Mouse (Mus musculus) c-Kit-positive CD71-positive TER-119-negative erythroid progenitor cells, embryonic 14.5 days (primary cell): ENCODE measurements around the gene Qpct.
A peak's percentile ranks its signal among the peaks of the same experiment; 100 is the strongest.
"Not testable (repeated sequence)": the region's sequence is repeated elsewhere in the genome, so short reads cannot be mapped to it uniquely, and the experiment has no call there.

Experiments
- DNase-seq: peaks from one replicate; pipeline ENCODE4 v3.0.0-alpha.2; 2013; ENCODE audit warnings: low read depth

The Qpct gene

GRCm38 (mm10) chr17:79071951-79072350 is 20.2 kb downstream of the Qpct start:
- DNase-seq = no peak

DNA sequence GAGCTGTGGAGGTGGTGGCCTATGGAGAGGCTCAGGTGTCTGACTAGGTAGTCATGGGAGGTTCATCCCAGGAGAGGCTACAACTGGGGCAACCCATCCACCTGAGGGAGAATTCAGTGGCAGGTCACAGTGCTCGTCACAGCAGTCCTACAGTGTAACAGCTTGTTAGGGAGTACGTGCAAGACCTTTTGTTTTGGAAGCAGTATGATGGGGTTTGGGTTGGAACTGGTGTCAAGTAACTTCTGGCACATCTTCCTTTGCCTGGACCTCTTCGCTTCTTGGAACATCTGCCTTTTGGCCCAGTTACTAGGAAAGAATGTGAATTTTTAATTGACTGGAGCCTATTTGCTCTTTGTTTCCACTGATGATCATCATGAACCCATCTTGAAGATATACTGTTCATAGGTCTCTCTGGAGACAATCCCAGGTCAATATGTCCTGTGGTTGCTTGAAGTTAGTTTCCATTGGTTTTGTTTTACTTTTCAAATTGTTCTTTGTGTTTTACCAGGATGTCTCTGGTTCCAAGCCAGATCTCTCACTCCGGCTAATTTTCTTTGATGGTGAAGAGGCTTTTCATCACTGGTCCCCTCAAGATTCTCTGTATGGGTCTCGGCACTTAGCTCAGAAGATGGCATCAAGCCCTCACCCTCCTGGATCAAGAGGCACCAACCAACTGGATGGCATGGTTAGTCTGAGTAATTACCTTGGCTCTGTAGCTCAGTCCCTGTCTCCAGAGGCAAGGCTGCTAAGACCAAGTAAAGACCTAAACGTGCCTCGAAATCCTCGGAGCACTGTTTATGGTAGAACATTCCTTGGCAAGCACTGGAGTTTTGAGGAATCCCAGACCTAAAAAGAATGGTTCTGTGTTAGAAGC is 25.5 kb downstream of the Qpct start:
- DNase-seq = no peak

DNA sequence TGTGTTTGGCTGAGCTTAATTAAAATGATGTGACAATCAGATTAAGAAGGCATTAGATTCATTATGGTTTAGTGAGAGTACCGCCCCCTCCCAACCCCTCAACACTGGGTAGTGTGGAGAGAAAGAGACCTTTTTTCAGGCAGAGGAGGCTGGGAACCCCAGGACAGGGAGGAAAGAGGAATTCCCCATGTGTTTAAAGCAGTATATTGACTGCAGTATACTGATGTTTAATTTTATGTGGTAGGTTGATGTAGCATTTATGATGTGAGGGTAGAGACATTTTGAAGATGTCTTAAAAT is 26.1 kb downstream of the Qpct start:
- no peak for DNase-seq

DNA sequence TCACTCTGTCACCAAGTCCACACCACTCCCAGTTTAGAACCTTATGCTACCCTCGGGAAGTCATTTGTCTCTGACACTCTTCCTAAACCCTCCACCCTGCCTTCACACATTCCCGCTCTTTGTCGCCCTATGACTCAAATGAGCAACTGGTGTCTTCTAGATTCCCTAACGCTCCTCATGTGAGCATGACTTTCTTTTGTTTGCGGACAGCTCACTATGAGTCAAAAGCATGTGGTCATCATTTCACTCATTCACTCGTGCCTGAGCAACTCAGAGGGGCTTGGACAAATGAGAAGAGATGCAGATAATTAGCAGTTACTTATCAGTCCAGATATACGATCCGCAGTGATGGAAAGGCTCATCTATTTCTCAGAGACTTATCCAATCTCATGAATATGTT is 26.5 kb downstream of the Qpct start:
- no peak for DNase-seq

DNA sequence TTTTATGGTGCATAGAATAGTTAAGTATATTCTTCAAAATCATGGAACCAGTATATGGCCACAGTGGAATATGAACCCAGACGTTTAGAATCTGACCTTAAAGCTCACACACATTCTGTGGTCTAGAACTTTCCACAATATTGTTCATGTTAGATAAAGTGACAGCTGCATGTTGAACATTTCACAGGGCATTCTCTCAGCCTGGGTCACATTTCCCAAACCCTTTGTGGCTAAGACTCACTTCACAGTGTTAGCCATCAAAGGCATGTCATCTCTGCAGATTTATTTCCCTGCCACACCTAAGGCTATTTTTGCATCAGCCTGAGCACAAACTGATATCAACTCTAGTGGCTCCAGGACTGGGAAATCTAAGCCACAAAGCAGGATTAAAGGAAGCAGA is 40.0 kb downstream of the Qpct start:
- no peak for DNase-seq

GRCm38 (mm10) chr17:79093286-79093975 is 41.7 kb downstream of the Qpct start:
- DNase-seq = no peak

DNA sequence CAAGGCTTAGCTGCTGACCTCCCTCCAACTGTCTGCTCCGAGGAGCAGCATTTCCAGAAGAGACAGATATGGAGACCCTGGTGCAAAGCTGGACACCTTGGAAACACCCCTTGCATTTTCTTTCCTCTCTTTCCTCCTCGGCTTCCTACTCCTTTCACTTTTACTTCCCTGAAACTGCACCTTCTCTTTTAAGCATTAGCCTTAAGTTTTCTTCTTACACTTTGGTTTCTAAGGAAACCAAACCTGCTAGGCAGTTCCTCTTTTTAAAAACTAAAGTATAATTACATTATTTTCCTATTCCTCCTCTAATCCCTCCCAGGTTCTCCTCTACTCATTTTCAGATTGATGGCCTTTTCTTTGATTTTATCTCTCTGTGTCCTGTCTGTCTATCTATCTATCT is 43.9 kb downstream of the Qpct start:
- no peak for DNase-seq

DNA sequence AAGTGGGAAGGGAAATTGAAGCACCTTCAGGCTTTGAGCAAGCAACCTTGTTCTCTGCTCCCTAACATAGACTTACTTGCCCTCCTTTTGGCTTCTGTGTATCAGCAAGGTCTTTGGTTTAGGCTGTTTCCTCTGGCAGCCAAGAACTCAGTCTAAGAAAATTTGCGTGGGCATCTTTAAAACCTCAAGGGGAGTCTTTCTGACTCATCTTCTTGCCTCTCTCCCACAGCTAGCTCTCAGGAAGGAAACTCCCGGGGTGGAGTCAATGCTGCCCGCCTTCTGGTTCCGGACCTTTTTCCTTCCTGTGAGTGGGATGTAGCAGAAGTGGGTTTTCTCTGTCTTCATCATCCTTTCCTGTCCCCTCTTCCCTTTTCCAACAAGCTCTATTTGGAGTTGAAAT is 48.2 kb downstream of the Qpct start:
- no peak for DNase-seq

GRCm38 (mm10) chr17:79108238-79108637 is 56.5 kb downstream of the Qpct start:
- no peak for DNase-seq

DNA sequence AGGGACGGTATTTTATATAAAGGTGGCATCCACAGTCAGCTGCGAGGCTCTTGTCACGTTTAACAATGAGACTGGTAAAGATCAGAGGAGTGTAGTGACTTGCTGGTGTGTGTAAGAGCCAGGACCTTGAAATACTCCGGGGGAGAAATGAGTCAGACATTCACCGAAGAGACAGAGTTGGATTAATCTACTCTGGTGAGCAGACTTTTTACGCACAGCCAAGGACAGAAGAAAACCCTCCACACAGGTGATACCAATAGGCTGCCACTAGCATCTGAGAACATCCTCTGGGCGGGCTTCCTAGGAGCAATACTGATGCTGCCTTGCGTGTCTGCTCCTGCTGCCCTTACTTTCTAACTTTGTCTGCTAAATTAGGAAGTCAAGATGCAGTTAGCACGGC is 57.9 kb downstream of the Qpct start:
- DNase-seq = no peak

DNA sequence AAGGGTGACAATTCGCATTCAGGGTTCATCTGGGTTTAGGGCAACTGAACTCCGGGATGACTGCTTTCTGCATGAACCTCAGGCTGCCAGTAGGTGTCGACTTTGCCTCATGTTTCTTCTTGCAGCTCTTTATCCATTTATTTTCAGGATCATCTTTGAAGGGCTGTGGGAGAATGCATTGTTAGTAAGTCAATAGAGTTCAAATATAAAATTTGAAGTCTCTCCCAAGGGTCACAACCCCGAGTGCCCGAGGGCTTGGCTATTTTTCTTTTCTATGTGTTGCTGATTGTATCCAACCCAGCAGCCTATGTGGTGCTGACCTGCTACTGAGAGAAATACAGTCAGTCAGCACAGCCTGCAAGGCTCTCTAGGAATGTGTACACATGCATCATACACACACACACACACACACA is 59.2 kb downstream of the Qpct start:
- peak; percentile 10 for DNase-seq

- DNase-seq = not testable (repeated sequence)
Observed at GRCm38 (mm10) chr17:79115248-79115647, 63.5 kb downstream of the Qpct start.

- no peak for DNase-seq
Observed at GRCm38 (mm10) chr17:79119066-79119465, 67.4 kb downstream of the Qpct start.

- no peak for DNase-seq
Observed at GRCm38 (mm10) chr17:79120269-79120668, 68.6 kb downstream of the Qpct start.

DNA sequence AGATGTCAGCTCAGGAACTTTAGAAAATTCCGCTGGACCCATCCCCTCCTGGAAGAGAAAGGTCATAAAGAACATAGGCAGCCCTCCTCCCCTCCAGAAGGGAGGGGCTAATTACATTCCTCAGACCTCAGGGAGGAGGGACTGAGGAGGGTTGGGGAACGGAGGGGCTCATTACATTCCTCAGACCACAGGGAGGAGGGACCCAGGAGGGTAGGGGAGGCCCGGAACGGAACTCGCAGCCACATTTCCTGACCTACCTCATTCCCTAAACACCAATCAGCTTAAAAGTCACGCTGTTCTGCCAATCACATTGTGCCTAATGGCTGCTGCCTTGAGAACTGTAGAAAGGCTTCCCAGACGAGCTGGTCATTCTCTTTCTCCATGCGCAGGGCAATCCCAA is 82.0 kb downstream of the Qpct start:
- DNase-seq = no peak

GRCm38 (mm10) chr17:79135826-79136225 is 84.1 kb downstream of the Qpct start:
- DNase-seq = no peak

DNA sequence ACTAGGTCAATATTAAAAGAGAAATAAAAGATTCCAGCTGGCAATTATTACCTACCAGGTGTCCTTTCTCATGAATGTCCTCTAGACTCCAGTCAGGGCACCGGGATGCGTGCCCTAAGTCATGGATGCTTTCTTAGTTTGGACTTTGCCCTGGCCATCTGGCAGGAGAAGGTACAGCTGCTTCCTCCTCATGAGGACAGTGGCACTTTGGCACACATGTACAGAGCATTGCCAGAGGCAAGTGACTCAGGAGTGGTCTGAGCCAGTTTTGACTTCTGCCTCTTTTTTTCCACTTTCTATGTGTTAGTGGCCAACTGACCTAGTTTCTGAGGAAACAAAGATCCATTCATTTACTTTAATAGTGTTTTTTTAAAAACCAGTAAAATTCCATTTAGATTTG is 84.7 kb downstream of the Qpct start:
- no peak for DNase-seq
